30 mouse cellular contexts compared by ENCODE assay signal in the genomic region with DNA sequence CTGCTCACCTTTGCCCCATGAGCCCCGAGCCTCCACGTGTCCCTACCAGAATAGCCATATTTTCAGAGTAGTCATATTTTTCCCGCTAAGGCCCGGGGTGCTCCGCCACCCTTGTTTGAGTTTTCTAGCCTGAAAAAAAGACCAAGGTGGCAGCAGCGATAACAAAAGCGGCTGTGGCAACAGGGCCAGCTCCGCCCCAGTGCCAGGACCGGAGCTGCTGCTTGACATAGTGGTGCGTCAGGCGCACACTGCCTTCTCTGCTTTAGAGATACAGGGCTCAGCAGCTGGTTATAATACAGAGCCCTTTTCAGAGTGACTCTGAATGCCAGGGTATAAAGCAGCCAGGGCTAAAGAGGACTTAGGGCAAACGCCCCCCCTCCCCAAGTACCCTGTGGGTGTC. TPM values are rescaled to one million over a fixed set of nuclear protein-coding genes. Genes with fewer than 3 reads are reported as not detected.
DNase-seq lines count a peak whose midpoint lies in the region; ATAC-seq lines count a peak whose summit lies in the region.
"Had no signal": no experiment of that assay in that cellular context is flagged by ENCODE, and none has a peak within 500 bp of the region (broad histone marks: within the 10 kb centered on the region; RNA-seq: fewer than 3 reads in every experiment).

No protein-coding gene starts in this region.

- peak; percentile 20 for DNase-seq in c-Kit-negative CD71-positive TER-119-positive erythroid progenitor cells, embryonic 14.5 days (ENCODE audit: low read depth, low spot score)
- DNase-seq in liver, embryonic 13.5 days, result peak; percentile 39
- no peak for DNase-seq in adipocyte (ENCODE audit: low spot score)
- no peak for DNase-seq in cerebellum, postnatal 36 days
- DNase-seq: adrenal gland, postnatal 10 days; cerebellum, adult 2 months; cerebellum, postnatal 14 days; forebrain, postnatal 0 days; gastrocnemius, postnatal 10 days; heart, postnatal 36 days; kidney, adult 8-10 months; kidney, postnatal 4 days; left cerebral cortex, postnatal 4 days; lung, embryonic 14.5 days; lung, postnatal 14 days; thymus, postnatal 14 days had no signal

- H3K36me3 ChIP-seq in liver, embryonic 13.5 days, result no peaks in the 10 kb centered on the region
- no peaks in the 10 kb centered on the region for H3K36me3 ChIP-seq in forebrain, embryonic 12.5 days (replicated peaks)
- H3K36me3 ChIP-seq: embryonic facial prominence, embryonic 12.5 days; heart, embryonic 10.5 days; heart, embryonic 15.5 days; hindbrain, embryonic 12.5 days; intestine, embryonic 15.5 days; midbrain, embryonic 12.5 days had no signal

- H3K9ac ChIP-seq in liver, embryonic 13.5 days, result no peak overlapping the region
- no peak overlapping the region for H3K9ac ChIP-seq in forebrain, embryonic 12.5 days
- H3K9ac ChIP-seq: embryonic facial prominence, embryonic 12.5 days; forebrain, postnatal 0 days; heart, embryonic 15.5 days; hindbrain, embryonic 12.5 days; intestine, embryonic 15.5 days; lung, embryonic 14.5 days; midbrain, embryonic 12.5 days had no signal

- ATAC-seq in erythroblast, adult 5-6 weeks (replicated peaks; ENCODE audit: low FRiP score, poor library complexity, severe bottlenecking), result peak; percentile 92
- peak; percentile 99 for ATAC-seq in liver, embryonic 13.5 days (ENCODE audit: low read depth)
- ATAC-seq in megakaryocyte progenitor cell, adult 5-6 weeks (replicated peaks; ENCODE audit: poor library complexity), result 0 out of 2 replicates have a peak, but pooled peaks have one; percentile 48
- no peak for ATAC-seq in forebrain, embryonic 12.5 days (ENCODE audit: low FRiP score)
- ATAC-seq: CD4-positive, CD25-positive, alpha-beta regulatory T cell, adult 4 months; forebrain, postnatal 0 days; hindbrain, postnatal 0 days; intestine, embryonic 15.5 days had no signal

- H3K4me3 ChIP-seq in liver, embryonic 13.5 days (replicated peaks), result no peak overlapping the region
- no peak overlapping the region for H3K4me3 ChIP-seq in forebrain, embryonic 12.5 days (replicated peaks)
- H3K4me3 ChIP-seq: embryonic facial prominence, embryonic 12.5 days; heart, embryonic 10.5 days; heart, embryonic 15.5 days; hindbrain, embryonic 12.5 days; intestine, embryonic 15.5 days; midbrain, embryonic 12.5 days had no signal

- no peak overlapping the region for H3K4me2 ChIP-seq in liver, embryonic 13.5 days
- no peak overlapping the region for H3K4me2 ChIP-seq in forebrain, embryonic 12.5 days
- H3K4me2 ChIP-seq: embryonic facial prominence, embryonic 12.5 days; heart, embryonic 15.5 days; hindbrain, embryonic 12.5 days; intestine, embryonic 15.5 days; lung, embryonic 14.5 days; midbrain, embryonic 12.5 days had no signal

- 68% methylated on average over 12 of the region's 12 CpGs for WGBS in liver, embryonic 13.5 days (ENCODE audit: insufficient replicate concordance)
- WGBS in forebrain, embryonic 12.5 days, result 86% methylated on average over 12 of the region's 12 CpGs

- H3K27ac ChIP-seq in liver, embryonic 13.5 days, result no peak overlapping the region
- H3K27ac ChIP-seq in forebrain, embryonic 12.5 days, result no peak overlapping the region
- H3K27ac ChIP-seq: embryonic facial prominence, embryonic 12.5 days; heart, embryonic 10.5 days; heart, embryonic 15.5 days; hindbrain, embryonic 12.5 days; hindbrain, postnatal 0 days; intestine, embryonic 15.5 days; kidney, postnatal 0 days; midbrain, embryonic 12.5 days had no signal

- H3K27me3 ChIP-seq in liver, embryonic 13.5 days, result no peaks in the 10 kb centered on the region
- H3K27me3 ChIP-seq in forebrain, embryonic 12.5 days, result no peaks in the 10 kb centered on the region
- H3K27me3 ChIP-seq: embryonic facial prominence, embryonic 12.5 days; heart, embryonic 15.5 days; hindbrain, embryonic 12.5 days; intestine, embryonic 15.5 days; midbrain, embryonic 12.5 days had no signal

- no peaks in the 10 kb centered on the region for H3K9me3 ChIP-seq in liver, embryonic 13.5 days (replicated peaks)
- H3K9me3 ChIP-seq in forebrain, embryonic 12.5 days, result no peaks in the 10 kb centered on the region
- H3K9me3 ChIP-seq: embryonic facial prominence, embryonic 12.5 days; heart, embryonic 10.5 days; heart, embryonic 15.5 days; hindbrain, embryonic 12.5 days; intestine, embryonic 15.5 days; midbrain, embryonic 12.5 days had no signal

- H3K4me1 ChIP-seq in liver, embryonic 13.5 days (replicated peaks), result no peaks in the 10 kb centered on the region
- H3K4me1 ChIP-seq in forebrain, embryonic 12.5 days, result no peaks in the 10 kb centered on the region
- H3K4me1 ChIP-seq: embryonic facial prominence, embryonic 12.5 days; heart, embryonic 10.5 days; heart, embryonic 15.5 days; hindbrain, embryonic 12.5 days; intestine, embryonic 15.5 days; midbrain, embryonic 12.5 days had no signal

RNA-seq across cellular contexts. Expression of a gene that starts 46.3 kb away (rescaled TPM):
- 11.9 and 20.0 TPM in 2 replicates for total RNA-seq in erythroblast, adult 5-6 weeks (2015; ENCODE audit: low replicate concordance)
- 9.3 and 13.3 TPM in 2 replicates for total RNA-seq in erythroblast, adult 5-6 weeks (2017; ENCODE audit: low replicate concordance)
- polyA plus RNA-seq in liver, embryonic 13.5 days (2015; fragmentation: Nextera tagmentation; extraction: Ambion mirVana), result 1.5 and 1.8 TPM in 2 replicates
- 6.8 and 13.6 TPM in 2 replicates for total RNA-seq in megakaryocyte progenitor cell, adult 5-6 weeks (2015)
- total RNA-seq in megakaryocyte progenitor cell, adult 5-6 weeks (2017), result 13.6 and 14.5 TPM in 2 replicates
- 0.13 and 0.18 TPM in 2 replicates for polyA plus RNA-seq in forebrain, embryonic 12.5 days (2016; fragmentation: Nextera tagmentation; extraction: Ambion mirVana)
- total RNA-seq: hindbrain, postnatal 0 days; layer of hippocampus, postnatal 25 days had no signal
- polyA plus RNA-seq: neural tube, embryonic 14.5 days had no signal

Comparison
In these comparisons a context has a peak if more than half of its experiments do, and no peak if none do; other contexts are left out.
1. DNase-seq: peak in c-Kit-negative CD71-positive TER-119-positive erythroid progenitor cells, embryonic 14.5 days (single experiment) and liver, embryonic 13.5 days (single experiment); none in adipocyte (single experiment) and cerebellum, postnatal 36 days (0 of 2).